Mouse (Mus musculus): ENCODE measurements around the gene Eif2b1. TPM values are rescaled to one million over a fixed set of nuclear protein-coding genes. Genes with fewer than 3 reads are reported as not detected.
A peak's percentile ranks its signal among the peaks of the same experiment; 100 is the strongest.
"Not testable (repeated sequence)": the region's sequence is repeated elsewhere in the genome, so short reads cannot be mapped to it uniquely, and the experiment has no call there.

Eif2b1 gene
- total RNA-seq, 2 experiments from 2014 or later, result 15.6 to 28.0 TPM

DNA sequence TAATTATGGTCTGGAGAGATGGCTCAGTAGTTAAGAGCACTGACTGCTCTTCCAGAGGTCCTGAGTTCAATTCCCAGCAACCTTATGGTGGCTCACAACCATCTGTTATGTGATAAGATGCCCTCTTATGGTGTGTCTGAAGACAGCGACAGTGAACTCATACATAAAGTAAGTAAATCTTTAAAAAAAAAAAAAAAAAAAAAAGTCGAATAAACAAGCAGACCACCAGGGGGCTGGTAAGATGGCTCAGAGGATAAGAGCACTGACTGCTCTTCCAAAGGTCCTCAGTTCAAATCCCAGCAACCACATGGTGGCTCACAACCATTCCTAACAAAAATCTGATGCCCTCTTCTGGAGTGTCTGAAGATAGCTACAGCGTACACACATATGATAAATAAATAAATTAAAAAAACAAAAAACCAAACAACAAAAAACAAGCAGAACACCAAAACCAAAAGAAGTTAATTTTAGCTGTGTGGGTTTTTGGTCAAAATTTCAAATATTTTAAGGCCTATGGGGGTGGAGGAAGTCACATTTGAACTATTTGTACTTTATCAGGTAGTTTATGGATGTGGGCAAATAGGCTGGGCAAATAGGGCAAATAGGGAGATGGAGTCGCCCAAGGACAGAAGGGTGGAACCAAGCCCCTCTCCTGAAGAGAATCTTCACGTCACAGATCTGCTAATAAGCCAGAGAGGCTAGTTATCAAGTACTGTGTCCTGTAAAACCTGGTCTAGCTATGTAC, 27.4 kb downstream of the Eif2b1 start:
- ATAC-seq (ENCODE audit: poor library complexity, severe bottlenecking), result not testable (repeated sequence)

DNA sequence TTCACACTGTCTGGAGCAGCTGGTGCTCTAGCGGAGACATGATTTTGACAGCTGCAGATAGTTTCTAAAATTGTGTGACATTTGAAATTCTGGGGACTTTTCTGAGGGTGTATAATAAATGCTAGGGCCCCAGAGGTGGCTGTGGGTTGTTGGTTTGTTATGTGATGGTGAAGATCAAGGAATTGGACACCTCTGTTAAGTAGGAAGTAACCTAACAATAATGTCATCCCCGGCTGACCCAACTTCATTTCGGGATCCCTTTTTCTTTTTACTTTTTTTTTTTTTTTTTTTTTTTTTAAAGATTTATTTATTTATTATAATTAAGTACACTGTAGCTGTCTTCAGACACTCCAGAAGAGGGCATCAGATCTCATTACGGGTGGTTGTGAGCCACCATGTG, 28.2 kb downstream of the Eif2b1 start:
- not testable (repeated sequence) for ATAC-seq (ENCODE audit: poor library complexity, severe bottlenecking)

DNA sequence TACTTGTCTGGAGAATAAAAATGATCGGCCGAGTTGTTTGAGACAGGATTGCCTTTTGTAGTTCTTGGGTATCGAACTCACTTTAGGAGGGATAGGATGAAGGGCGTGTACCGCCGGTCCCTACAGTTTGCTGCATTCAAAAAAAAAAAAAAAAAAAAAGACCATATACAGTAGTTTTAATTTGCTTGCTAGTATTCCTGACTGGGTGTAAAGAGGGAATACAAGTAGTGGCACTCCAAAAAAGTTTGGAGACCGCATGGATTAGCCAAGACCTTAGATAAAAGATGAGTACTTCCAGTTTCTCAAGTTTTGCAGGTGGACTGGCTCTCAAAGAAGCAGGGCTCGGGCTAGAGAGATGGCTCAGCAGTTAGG, 37.3 kb downstream of the Eif2b1 start:
- ATAC-seq (ENCODE audit: poor library complexity, severe bottlenecking), result no peak

DNA sequence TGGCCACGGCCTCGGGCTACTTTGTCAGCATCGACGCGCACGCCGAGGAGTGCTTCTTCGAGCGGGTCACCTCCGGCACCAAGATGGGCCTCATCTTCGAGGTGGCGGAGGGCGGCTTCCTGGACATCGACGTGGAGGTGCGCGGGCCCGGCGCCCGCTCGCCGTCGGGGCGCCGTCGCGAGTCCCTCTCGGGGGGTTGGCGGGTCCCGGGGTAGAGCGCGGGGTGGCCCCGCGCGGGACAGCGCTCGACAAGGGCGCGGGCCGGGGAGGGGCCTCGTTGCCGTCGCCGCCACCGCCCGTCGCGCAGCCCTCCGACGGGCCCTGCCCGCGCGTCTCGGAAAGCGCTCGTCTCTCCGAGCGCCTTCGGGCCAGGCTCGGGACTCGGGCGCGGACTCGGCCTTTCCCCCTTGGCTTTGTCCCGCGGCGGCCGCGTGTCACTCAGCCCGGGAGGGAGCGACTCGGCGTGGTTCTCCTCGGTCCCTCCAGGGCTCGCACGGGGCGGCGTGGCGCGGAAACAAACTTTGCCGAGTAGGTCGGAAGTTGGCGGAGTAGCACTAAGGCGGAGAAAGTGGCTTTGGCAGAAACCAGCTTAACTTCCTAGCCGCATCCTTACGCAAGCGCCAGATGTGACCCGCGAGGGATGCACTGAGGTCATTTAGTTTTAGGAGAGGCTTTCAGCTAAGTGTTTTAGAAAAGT, 37.9 kb downstream of the Eif2b1 start:
- ATAC-seq (ENCODE audit: poor library complexity, severe bottlenecking), result peak; percentile 36

DNA sequence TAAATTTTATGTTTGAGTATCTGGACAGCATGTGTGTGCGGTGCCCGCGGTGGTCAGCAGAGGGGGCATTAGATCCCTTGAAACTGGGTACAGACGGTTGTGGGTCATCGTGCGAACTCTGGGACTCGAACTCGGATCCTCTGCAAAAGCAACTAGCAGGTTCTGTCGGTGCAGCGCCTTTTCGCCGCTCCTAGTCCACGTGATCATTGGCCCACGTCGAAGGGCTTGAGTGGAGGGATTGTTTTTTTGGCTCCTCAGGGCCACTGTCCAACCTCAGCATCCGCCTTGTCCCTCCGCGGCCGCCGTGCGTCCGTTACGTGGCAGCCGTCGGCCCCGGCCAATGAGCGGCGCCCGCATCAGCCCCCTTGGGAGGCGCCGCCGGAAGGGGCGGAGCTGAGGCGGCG, 38.5 kb downstream of the Eif2b1 start, which contains the start of gene Tmed2:
TSS of gene Tmed2 (plus strand) at position 313 of the 404 bp plus-strand sequence.
- ATAC-seq (ENCODE audit: poor library complexity, severe bottlenecking), result peak; percentile 94

DNA sequence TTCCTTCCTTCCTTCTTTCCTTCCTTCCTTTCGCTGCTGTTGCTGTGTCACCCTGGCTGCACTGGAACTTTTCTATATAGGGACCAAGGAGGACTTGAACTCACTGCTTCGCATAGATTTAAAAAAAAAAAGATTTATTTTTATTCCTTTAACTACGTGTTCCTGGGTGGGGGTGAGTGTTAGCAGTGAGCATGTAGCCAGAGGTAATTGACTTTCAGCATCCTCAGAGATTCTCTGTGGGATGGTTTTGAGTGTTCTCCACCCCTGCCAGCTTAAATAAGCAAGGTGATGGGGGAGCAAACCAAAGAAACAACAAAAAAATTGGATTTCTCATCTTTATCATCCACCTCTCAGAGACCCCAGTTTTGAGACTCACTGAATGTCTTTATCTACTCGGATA, 39.0 kb downstream of the Eif2b1 start:
- no peak for ATAC-seq (ENCODE audit: poor library complexity, severe bottlenecking)

DNA sequence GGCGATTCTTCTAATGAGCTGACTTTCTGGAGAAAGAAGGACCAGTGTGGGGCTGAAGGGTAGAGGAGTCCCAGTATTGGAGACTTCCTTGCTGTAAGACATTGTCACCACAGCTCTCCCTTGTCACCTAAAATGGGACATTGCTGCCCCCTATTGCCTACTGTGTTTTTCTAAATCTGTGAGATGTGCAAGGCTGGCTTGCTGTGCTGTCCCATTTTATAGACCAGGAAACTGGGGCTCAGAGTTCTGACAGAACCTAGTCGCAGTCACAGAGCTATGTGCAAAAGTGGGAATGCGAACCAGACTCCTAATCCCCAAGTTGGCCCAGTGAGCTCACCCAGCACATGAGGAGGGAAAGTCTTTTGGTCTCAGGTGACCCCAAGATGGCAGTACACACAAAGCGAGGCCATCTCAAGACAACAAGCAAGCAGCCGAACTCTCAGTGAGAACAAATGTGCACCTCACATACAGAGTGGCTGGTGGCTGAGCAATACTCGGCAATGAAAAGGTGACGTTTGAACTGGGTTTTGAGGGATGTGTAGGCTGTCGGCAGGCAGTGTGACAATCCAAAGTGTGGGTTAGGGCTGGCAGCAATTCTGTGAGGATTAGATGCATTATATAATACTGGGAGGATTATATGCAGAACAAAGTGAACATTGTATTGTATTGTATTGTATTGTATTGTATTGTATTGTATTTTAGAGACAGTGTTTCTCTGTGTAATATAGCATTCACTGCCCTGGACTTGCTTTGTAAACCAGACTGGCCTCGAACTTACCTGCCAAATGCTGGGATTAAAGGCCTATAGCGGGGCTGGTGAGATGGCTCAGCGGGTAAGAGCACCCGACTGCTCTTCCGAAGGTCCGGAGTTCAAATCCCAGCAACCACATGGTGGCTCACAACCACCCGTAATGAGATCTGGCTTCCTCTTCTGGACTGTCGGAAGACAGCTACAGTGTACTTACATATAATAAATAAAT, 39.8 kb downstream of the Eif2b1 start:
- ATAC-seq (ENCODE audit: poor library complexity, severe bottlenecking), result peak; percentile 34

DNA sequence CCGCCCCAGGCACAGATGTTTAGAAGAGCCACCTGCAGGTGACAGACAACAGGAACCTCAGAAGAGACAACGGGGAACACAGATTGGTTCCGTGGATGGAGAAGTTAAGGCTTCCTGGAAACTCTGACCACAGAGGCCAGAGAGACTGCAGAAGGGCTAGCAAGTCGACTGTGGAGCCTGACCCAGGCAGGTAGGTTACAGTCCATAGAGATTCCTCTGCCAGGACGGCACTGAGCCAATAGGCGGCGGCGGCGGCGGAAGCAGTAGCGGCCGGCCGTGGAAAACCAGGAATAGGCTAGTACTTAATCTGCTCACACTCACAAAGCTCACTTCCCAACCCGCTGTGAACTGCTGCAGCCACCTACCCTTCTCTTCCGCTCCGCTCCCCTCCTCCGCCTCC, 42.2 kb downstream of the Eif2b1 start:
- peak; percentile 43 for ATAC-seq (ENCODE audit: poor library complexity, severe bottlenecking)

DNA sequence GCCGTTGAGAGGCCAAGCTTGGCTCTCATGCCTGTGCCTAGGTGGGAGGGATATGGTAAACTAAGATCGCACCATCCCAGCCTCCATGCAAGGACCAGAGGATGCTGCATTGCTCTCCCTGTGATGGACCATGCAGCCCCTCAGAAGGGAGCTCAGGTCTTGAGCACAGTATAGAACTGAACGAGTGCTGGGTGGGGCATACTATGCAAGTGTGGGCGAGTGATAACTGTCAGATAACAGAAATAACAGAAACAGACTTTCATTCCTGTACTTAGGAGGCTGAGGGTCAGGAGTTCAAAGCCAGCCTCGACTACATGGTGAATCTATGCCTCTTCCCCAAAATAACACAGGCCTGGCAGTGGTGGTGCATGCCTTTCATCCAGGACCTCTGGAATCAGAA, 43.9 kb downstream of the Eif2b1 start:
- ATAC-seq (ENCODE audit: poor library complexity, severe bottlenecking), result no peak

DNA sequence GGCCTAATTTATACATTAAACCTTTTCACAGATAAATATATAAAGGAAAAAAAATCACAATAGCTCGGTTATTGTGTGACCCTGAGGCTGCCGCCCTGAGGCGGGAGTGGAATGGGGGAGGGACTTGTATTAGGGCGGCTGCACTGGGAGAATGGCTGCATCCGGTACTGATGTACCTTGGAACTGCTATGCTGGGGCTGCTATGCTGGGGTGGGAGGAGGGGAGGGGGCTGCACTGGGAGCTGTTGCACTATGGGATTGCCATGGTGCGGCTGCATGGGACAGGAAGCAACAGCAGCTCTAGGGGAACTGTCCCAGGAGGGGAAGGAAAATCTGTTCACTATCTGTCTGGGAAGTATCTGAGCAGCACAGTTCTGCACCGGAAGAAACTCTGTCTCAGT, 46.5 kb downstream of the Eif2b1 start:
- ATAC-seq (ENCODE audit: poor library complexity, severe bottlenecking), result no peak

DNA sequence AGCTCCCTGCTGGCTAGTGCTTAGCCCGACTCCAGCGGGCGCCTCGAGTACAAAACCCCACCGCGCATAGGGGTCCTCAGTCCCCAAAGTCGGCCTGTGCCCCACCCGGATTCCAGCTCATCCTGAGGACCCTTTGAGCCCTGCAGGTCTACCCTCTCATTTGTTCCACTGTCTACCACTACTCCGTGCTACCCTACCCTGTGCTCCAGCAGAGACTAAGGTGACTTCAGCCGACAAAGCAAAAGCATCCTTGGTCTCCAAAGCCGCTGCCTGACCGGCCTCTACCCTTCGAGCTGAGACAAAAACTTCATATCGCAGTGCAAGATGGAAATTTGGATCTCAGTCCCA, 47.4 kb downstream of the Eif2b1 start:
- no peak for ATAC-seq (ENCODE audit: poor library complexity, severe bottlenecking)

DNA sequence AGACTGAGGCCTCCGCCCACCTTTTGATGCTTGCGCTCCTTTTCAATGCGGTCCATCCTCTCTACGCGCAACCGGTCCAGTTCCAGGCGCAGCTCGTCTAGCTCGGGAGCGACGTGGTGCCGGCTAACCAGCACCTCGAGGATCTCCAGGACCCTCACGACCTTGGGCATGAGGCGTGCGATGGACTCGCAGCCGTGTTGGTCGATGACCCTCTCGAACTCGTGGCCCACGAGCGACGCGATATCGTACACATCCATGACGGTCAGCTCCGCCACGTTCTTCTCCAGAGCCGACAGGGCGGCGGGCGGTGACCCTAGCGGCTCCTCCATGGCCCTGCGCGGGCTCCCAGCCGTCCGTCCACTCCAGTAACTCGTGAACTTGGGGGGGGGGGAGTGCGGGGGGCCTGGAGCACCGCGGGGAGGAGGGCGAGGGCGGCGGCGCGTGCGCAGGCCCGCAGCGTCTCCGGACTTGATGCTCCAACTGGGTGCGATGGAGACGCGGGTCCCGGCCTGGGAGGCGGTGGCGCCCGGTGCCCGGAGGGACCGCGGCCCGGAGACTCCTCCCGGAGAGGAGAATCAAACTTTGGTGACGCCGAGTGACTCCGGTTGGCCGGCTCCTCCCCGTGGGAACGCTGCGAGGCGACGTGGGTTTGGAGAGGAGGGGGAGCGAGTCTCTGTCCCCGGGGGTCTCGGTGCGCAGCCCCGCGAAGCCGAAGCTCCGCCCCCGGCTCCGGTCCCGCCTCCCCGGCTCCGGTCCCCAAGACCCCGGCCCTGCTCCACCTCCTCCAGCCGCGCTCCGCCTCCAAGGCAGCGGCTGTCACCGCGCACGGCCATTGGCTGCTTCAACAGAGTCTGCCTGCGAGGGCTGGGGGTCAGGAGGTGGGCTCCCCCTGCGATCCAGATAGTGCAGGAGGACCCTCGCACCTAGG, 48.0 kb downstream of the Eif2b1 start, which contains the start of gene Rilpl1:
TSS of gene Rilpl1 (minus strand) at position 737 of the 928 bp plus-strand sequence.
- peak; percentile 56 for ATAC-seq (ENCODE audit: poor library complexity, severe bottlenecking)

DNA sequence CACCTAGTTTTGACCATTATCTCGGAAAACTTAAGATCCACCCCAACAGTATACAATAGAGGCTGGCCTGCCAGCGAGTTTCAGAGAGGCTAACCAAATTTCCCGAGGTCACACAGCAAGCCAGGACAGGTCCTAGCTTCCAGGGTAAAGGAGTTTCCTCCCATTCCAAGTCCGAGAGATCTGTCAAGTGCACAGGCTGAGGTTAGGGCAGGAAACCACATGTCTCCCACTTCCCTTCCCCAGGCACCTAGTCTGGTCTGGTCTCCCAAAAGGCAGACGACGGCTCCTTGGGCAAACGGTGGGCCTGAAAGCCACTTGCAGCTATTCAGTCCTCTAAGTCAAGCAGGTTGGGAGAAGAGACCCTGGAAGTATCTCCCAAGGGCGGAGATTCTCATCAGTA, 49.2 kb downstream of the Eif2b1 start:
- ATAC-seq (ENCODE audit: poor library complexity, severe bottlenecking), result peak; percentile 60

DNA sequence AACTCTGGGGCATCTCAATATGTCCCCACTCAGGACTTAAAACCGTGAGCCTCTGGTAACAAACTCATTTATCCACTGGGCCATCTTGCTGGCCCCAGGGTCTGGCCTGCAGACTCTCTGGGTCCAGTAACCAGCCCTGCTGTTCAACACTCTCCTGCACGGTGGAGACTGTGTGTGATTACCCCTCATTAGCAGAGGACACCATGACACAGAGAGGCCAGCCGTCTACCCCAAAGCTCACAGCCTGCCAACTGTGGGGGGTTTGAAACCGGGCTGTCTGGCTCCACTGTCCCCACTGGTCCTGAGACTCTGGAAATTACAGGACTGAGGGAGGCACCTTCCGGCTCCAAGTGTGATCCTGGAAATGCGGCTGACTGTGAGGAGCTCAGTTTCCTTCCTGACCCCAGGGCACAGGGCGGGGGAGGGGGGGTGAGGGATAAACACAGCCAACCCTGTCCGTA, 49.7 kb downstream of the Eif2b1 start:
- no peak for ATAC-seq (ENCODE audit: poor library complexity, severe bottlenecking)

DNA sequence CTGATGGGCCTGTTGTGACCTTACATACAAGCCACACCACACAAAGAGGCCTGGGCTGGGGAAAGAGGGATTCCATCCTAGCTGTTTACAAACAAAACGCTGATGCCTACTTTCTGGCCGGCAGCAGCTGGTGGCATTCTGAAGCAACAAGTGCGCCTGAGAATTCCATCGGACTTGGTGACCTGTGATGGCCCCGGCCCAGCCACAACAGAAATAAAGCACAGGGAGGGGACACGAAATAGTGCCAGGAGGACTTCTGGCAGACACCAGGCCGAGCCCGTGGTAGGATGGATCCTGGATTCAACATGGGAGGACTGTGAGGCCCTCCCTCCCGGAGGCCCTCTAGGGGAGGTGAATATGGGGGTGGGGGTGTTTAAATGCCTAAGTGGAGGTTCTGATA, 50.1 kb downstream of the Eif2b1 start:
- no peak for ATAC-seq (ENCODE audit: poor library complexity, severe bottlenecking)

DNA sequence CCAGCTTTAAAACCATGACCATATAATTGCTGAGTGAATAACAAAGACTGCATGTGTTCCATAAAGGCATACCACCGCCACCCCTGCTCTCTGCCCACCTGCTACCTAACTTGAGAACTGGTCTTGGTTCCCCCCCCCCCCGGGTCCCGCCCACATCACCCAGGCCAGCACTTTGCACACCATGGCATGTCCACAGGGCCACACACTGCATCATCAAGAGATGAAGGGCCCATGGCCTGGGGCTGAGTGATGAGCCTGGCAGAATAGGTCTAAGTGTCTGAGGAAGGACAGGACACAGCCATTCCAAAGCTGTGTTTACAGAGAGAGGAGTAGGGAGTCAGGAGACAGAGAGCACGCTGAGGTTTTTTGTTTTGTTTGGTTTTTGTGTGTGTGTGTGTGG, 50.6 kb downstream of the Eif2b1 start:
- ATAC-seq (ENCODE audit: poor library complexity, severe bottlenecking), result no peak

DNA sequence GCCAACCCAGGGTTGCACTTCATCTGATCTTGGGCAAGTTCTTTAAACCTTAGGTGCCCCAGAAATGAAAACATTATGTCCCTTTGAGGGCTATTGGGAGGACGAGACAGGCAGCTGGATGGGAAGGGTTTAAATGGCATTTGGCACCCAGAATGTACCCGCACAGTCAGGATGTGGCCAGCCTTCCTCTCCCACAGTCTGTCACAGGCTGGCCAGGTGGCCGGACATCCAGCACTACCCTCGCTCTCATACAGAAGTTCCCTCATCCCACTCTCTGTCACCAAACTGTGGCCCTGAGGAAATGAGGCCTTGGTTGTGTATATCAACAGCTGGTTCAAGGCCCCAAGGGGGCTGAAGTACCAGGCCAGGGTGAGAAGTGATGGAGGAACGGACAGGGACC, 54.0 kb downstream of the Eif2b1 start:
- ATAC-seq (ENCODE audit: poor library complexity, severe bottlenecking), result no peak

DNA sequence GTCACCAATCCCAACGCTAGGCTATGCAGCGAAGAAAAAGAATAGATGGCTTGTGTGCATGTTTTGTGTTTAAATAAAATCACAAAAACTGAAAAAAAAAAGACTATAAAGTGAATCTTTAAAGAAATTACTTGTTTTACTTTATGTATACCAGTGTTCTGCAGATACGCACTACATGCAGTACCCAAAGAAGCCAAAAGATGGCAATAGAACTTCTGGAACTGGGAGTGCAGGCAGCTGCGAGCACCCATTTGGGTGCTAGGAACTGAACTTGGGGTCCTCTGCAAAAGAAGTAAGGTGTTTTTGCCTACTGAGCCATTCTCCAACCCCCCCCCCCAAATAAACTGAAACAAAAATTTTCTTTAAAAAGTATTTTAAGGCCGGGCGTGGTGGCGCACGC, 55.9 kb downstream of the Eif2b1 start:
- no peak for ATAC-seq (ENCODE audit: poor library complexity, severe bottlenecking)

DNA sequence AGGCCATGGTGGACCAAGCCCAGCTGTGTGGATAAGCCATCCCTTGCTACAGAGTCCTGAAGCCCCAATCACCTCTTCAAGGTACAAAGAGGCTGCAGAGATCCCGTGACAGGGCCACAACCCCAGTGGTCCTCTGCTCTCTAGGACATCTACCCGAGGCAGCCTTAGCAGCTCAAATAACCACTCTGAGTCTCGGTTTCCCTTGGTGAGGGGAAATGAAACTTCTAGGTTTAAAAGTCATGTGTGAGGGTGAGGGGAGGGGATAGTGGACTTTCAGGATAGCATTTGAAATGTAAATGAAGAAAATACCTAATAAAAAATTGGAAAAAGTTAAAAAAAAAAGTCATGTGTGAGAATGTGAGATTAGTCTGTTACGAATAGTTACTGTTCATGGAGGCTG, 57.3 kb downstream of the Eif2b1 start:
- ATAC-seq (ENCODE audit: poor library complexity, severe bottlenecking), result peak; percentile 56

All from megakaryocyte, adult 5-6 weeks (primary cell).